Mouse (Mus musculus) stomach, postnatal 0 days (tissue): ENCODE data around the gene Cog8. TPM values are rescaled to one million over a fixed set of nuclear protein-coding genes. Genes with fewer than 3 reads are reported as not detected.
"Not testable (repeated sequence)": the region's sequence is repeated elsewhere in the genome, so short reads cannot be mapped to it uniquely, and the experiment has no call there.

ENCODE experiments used
- ATAC-seq: fragments of 200-750 bp; cut with Nextera tagmentation; 2 replicates; pipeline ENCODE4 v1.8.0; 2017; ENCODE audit not compliant: low FRiP score, low TSS enrichment
- DNase-seq: peaks from one replicate; pipeline ENCODE4 v3.0.0-alpha.2; 2016; ENCODE audit warnings: low spot score
- H3K27ac ChIP-seq: fragments of 300-500 bp; sonication (generic); replicated peaks from 2 replicates; pipeline ENCODE4 v1.5.1; 2014; ENCODE audit warnings: mild to moderate bottlenecking, control low read depth
- H3K27me3 ChIP-seq: fragments of 300-500 bp; sonication (generic); 2 replicates; pipeline ENCODE4 v1.6.1; 2014; ENCODE audit warnings: low read length; ENCODE audit not compliant: control insufficient read depth, insufficient read depth
- H3K36me3 ChIP-seq: fragments of 300-500 bp; sonication (generic); 2 replicates; pipeline ENCODE4 v1.6.1; 2014; ENCODE audit warnings: low read length, mixed read lengths; ENCODE audit not compliant: control insufficient read depth, insufficient read depth
- H3K4me1 ChIP-seq: fragments of 300-500 bp; sonication (generic); replicated peaks from 2 replicates; pipeline ENCODE4 v1.6.1; 2014; ENCODE audit warnings: antibody characterized with exemption; ENCODE audit not compliant: control insufficient read depth, insufficient read depth
- H3K4me2 ChIP-seq: fragments of 300-500 bp; sonication (generic); replicated peaks from 2 replicates; pipeline ENCODE4 v1.6.1; 2014; ENCODE audit warnings: low read depth, mild to moderate bottlenecking, control low read depth, moderate library complexity
- H3K4me3 ChIP-seq: fragments of 300-500 bp; sonication (generic); 2 replicates; pipeline ENCODE4 v1.5.1; 2014; ENCODE audit warnings: low read depth, low read length, control low read depth
- H3K9ac ChIP-seq: fragments of 300-500 bp; sonication (generic); 2 replicates; pipeline ENCODE4 v1.6.1; 2014; ENCODE audit warnings: mild to moderate bottlenecking, low read length, control low read depth, mixed read lengths
- H3K9me3 ChIP-seq: fragments of 300-500 bp; sonication (generic); 2 replicates; pipeline ENCODE4 v1.6.1; 2016; ENCODE audit warnings: low read length; ENCODE audit not compliant: control insufficient read depth
- CTCF ChIP-seq: IDR thresholded peaks from 2 replicates; pipeline ENCODE4 v1.5.1; 2016; ENCODE audit warnings: antibody characterized with exemption, low read depth, mild to moderate bottlenecking, moderate library complexity
- EP300 ChIP-seq: optimal IDR thresholded peaks from 2 replicates; pipeline ENCODE3; 2016; ENCODE audit warnings: antibody characterized with exemption
- WGBS: fragments of 180-500 bp; shearing (Covaris S2); extraction: QIAGEN DNeasy Blood & Tissue Kit; methylation state at CpG from one replicate; pipeline ENCODE4 v1.1.7; 2014; 5-methylcytosine and 5-hydroxymethylcytosine counted together
- polyA plus RNA-seq: library from polyadenylated mRNA; unstranded; fragments of >200 nt; fragmentation: Nextera tagmentation; extraction: Ambion mirVana; gene quantifications from 2 replicates; pipeline ENCODE4 v1.2.1, GENCODE M21; 2015

Gene Cog8
- polyA plus RNA-seq, 1 experiment from 2014 or later: 22.2 TPM

DNA sequence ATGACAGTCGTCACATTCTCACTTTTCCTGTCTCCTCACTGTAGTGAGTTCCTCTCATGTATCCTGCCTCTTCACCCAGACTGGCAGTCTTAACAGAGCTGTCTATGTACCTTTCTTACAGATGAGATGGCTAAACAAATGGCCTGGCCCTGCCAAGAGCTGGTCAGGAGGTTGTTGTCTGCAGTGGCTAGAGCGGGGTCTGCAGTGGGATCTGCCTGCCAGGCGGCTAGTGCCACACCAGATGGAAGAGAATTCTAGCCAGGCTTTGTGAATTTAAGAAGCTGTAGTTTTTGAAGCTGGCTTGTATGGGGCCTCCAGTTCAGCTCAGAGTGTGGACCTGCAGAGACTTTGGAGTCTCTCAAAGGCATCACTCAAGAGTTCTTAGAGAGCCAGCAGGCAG is 20.8 kb downstream of the Cog8 start:
- Histone ChIP-seq H3K4me1 (0 out of 2 replicates have a peak, but pooled peaks cover 2% of the 10 kb centered on the region), H3K9ac (no peak overlapping the region), H3K36me3 (peaks cover 7% of the 10 kb centered on the region; the same call in 1 of the 2 replicates), H3K9me3 (no peaks in the 10 kb centered on the region), H3K27ac (no peak overlapping the region), H3K4me3 (no peak overlapping the region), H3K27me3 (no peaks in the 10 kb centered on the region), H3K4me2 (no peak overlapping the region)
- DNase-seq: no peak
- no peak for ATAC-seq
- WGBS: 95% methylated on average over 3 of the region's 3 CpGs
- no peak for TF ChIP-seq CTCF
- TF ChIP-seq EP300: no peak

DNA sequence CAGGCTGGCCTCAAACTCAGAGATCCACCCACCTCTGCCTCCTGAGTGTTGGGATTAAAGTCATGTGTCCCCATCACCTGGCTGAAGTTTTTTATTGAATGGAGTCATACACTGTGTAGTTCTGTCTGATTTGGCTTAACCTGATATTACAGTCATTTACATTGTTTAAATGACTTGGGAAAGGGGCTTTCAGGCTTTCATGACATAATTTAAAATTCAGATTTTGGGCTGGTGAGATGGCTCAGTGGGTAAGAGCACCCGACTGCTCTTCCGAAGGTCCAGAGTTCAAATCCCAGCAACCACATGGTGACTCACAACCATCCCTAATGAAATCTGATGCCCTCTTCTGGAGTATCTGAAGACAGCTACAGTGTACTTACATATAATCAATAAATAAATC is 22.9 kb downstream of the Cog8 start:
- H3K27me3 ChIP-seq, H3K4me2 ChIP-seq, DNase-seq, ATAC-seq, H3K9me3 ChIP-seq, H3K9ac ChIP-seq, H3K36me3 ChIP-seq, H3K27ac ChIP-seq, H3K4me3 ChIP-seq, H3K4me1 ChIP-seq: not testable (repeated sequence)
- WGBS: 90% methylated on average over 2 of the region's 2 CpGs

DNA sequence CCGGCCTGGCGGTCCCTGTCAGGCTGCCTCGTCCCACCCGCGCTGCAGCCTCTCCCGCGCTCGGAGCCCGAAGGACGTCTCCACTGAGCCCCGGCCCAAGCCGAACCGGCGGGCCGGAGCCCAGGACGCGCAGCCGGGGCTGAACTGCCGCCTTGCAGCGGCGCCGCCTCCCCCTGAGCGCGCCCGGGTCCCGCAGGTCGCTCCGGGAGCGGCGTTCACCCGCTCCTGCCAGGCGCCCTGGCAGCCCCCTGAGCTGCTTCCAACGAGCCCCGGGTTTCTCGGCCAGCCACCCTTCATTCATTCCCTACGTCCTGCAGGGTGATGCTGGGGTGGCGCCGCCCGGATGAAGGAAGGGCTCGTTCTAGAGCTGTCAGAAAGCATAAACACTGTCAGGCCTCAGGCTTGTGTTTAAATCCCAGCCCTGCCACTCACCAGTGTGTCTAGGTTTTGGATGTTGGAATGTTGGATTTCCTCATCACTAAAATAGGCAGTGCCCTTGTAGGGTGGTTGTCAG is 24.9 kb downstream of the Cog8 start:
- TF ChIP-seq CTCF (no peak), EP300 (no peak)
- 0 out of 2 replicates have a peak, but pooled peaks cover 2% of the 10 kb centered on the region for H3K36me3 ChIP-seq
- peak overlapping the region; percentile 90 for H3K4me2 ChIP-seq
- H3K27me3 ChIP-seq: no peaks in the 10 kb centered on the region
- ATAC-seq: no peak
- H3K27ac ChIP-seq: peak overlapping the region; percentile 86
- H3K4me3 ChIP-seq: peak overlapping the region; percentile 94
- DNase-seq: no peak
- H3K9ac ChIP-seq: peak overlapping the region; percentile 95
- under 1% methylated on average over 39 of the region's 40 CpGs for WGBS
- no peaks in the 10 kb centered on the region for H3K9me3 ChIP-seq
- H3K4me1 ChIP-seq: 0 out of 2 replicates have a peak, but pooled peaks cover 2% of the 10 kb centered on the region

DNA sequence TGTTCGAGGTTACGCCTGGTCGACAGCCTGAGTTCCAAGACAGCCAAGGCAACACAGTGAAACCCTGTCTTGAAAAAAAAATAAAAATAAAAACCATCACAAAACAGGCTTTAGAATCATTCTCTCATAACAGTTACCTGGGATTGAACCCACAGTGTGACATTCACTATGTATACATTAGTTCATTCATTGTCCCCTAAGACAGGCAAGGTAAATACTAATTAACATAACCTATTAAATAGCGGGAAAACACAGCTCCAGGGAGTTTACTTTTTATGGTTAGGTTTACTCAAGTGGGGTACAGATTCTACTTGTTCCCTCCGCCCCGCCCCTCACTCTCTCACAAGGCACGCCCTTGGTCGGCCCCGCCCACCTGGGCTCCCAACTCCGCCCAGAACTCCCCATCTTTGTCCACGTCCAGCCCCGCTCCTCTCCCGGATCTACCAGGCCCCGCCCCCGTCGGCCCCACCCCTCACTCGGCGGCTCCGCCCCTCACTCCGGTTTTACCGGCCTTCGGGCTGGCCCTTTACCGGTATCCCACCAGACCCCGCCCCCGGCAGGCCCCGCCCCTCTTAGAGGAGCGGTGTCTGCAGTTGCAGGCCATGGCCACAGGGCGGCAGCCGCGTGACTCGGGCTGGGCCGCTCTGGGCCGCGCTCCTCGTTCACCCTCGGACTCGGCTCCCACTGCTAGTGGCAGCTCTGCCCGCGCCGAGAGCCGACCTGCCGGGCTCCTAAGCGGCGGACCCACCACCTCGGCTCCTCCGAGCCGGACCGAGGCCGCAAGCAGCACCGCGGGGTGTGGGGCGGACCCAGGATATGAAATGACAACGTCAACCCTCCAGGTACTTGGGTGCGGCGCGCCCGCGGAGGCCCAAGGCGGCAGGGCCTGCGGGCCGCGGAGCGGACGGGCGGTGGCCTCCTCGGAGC is 25.6 kb downstream of the Cog8 start, which contains the start of gene Vps4a:
Gene Vps4a (plus strand): TSS at position 573 of the 927 bp plus-strand sequence.
- 0 out of 2 replicates have a peak, but pooled peaks cover 2% of the 10 kb centered on the region for H3K4me1 ChIP-seq
- peak within 1 kb of the TSS; percentile 94 for H3K4me3 ChIP-seq
- H3K36me3 ChIP-seq: no peaks in the 10 kb centered on the region
- H3K9me3 ChIP-seq: no peaks in the 10 kb centered on the region
- H3K27me3 ChIP-seq: no peaks in the 10 kb centered on the region
- peak; percentile 99 for DNase-seq
- peak within 1 kb of the TSS; percentile 90 for H3K4me2 ChIP-seq
- ATAC-seq: peak; percentile 95
- WGBS: 4% methylated on average over 60 of the region's 66 CpGs
- peak within 1 kb of the TSS; percentile 95 for H3K9ac ChIP-seq
- H3K27ac ChIP-seq: peak within 1 kb of the TSS; percentile 86
- TF ChIP-seq CTCF: peak; percentile 92
- no peak for TF ChIP-seq EP300

DNA sequence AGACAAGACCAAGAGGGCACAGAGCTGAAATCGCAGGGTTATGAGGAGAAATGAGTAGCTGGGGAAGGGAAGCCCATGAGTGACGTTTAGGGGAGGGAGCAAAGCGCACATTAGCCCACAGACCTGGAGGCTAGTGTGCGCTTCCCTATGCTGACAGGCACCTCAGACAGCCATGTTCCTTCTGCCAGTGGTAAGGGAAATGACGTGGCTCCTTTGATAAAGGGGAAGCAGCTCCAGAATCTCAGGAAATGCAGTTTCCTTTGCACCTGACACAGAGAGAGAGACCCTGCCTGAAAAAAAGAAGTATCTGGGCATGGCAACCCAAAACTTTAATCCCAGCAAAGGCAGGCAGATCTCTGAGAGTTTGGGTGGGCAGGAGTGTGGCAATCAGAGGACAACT is 26.4 kb downstream of the Cog8 start:
- no peak for DNase-seq
- no peaks in the 10 kb centered on the region for H3K9me3 ChIP-seq
- TF ChIP-seq EP300: no peak
- TF ChIP-seq CTCF: no peak
- WGBS: 64% methylated on average over 5 of the region's 5 CpGs
- H3K4me2 ChIP-seq: no peak overlapping the region
- H3K9ac ChIP-seq: no peak overlapping the region
- H3K36me3 ChIP-seq: no peaks in the 10 kb centered on the region
- H3K27me3 ChIP-seq: no peaks in the 10 kb centered on the region
- ATAC-seq: no peak
- 0 out of 2 replicates have a peak overlapping the region, but pooled peaks have one; percentile 20 for H3K27ac ChIP-seq
- 0 out of 2 replicates have a peak, but pooled peaks cover 2% of the 10 kb centered on the region for H3K4me1 ChIP-seq
- no peak overlapping the region for H3K4me3 ChIP-seq

DNA sequence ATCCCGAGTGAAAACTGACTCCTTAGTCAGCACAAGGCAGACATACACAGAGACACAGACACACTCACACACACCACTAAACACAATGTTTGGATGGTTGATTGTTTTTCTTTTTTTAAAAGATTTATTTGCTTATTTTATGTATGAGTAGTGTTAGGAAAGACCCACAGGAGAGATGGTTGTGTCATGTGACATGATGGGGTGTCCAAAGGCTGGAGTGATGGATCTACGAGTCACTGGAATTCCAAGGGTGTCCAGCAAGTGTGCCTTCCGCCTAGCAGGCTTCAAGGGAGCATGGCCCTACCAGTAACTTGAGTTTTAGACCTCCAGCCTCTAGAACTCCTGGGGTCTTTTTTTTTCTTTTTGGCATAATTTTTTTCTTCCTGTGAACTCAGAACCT is 27.2 kb downstream of the Cog8 start:
- Histone ChIP-seq H3K4me2 (no peak overlapping the region), H3K9ac (no peak overlapping the region), H3K27me3 (no peaks in the 10 kb centered on the region), H3K27ac (no peak overlapping the region), H3K4me1 (0 out of 2 replicates have a peak, but pooled peaks cover 2% of the 10 kb centered on the region), H3K4me3 (no peak overlapping the region), H3K9me3 (no peaks in the 10 kb centered on the region), H3K36me3 (no peaks in the 10 kb centered on the region)
- TF ChIP-seq CTCF (no peak), EP300 (no peak)
- DNase-seq (no peak), ATAC-seq (no peak)
- WGBS: 68% methylated on average over 3 of the region's 3 CpGs
